Mouse (Mus musculus) ES-E14 (cell line): Measurements from ENCODE around the gene Fhod1. TPM values are rescaled to one million over a fixed set of nuclear protein-coding genes. Genes with fewer than 3 reads are reported as not detected.

Source experiments
- DNase-seq: peaks from one replicate; pipeline ENCODE4 v3.0.0-alpha.2; 2013; ENCODE audit warnings: low read depth, low spot score
- H3K27ac ChIP-seq: 2 replicates; pipeline ENCODE4 v1.5.1; 2012; ENCODE audit warnings: low read depth, mild to moderate bottlenecking, low read length, moderate library complexity, mixed read lengths; ENCODE audit not compliant: poor library complexity, insufficient read depth, severe bottlenecking
- H3K36me3 ChIP-seq: 2 replicates; pipeline ENCODE4 v1.6.1; 2012; ENCODE audit warnings: mild to moderate bottlenecking, low read length, moderate library complexity, mixed read lengths; ENCODE audit not compliant: control insufficient read depth, poor library complexity, insufficient read depth, severe bottlenecking
- H3K4me1 ChIP-seq, 2 experiments: fragments of 150-350 bp in 1 of 2; sonication (generic) in 1 of 2; 2 replicates each; pipeline ENCODE4 v1.6.1; 2012; ENCODE audit warnings: low read length in 2 of 2, mild to moderate bottlenecking in 1 of 2, mixed read lengths in 1 of 2; ENCODE audit not compliant: control insufficient read depth in 2 of 2, insufficient read depth in 2 of 2, poor library complexity in 1 of 2
- H3K4me3 ChIP-seq, 2 experiments: fragments of 150-350 bp in 1 of 2; sonication (generic) in 1 of 2; 2 replicates each; pipeline ENCODE4 v1.5.1; 2012; ENCODE audit warnings: low read length in 2 of 2, low read depth in 1 of 2, mild to moderate bottlenecking in 1 of 2, mixed read lengths in 1 of 2; ENCODE audit not compliant: insufficient read depth in 1 of 2, poor library complexity in 1 of 2, severe bottlenecking in 1 of 2
- H3K9ac ChIP-seq: 2 replicates; pipeline ENCODE4 v1.6.1; 2012; ENCODE audit warnings: low read depth, mild to moderate bottlenecking, low read length, mixed read lengths; ENCODE audit not compliant: poor library complexity, insufficient read depth, severe bottlenecking
- H3K9me3 ChIP-seq: fragments of 150-350 bp; sonication (generic); 2 replicates; pipeline ENCODE4 v1.6.1; 2012; ENCODE audit warnings: low read depth, mild to moderate bottlenecking, low read length; ENCODE audit not compliant: control insufficient read depth, insufficient read depth
- CHD2 ChIP-seq: IDR thresholded peaks from 2 replicates; pipeline ENCODE4 v1.6.1; 2014; ENCODE audit warnings: mild to moderate bottlenecking, low read depth, low read length, inconsistent platforms
- HCFC1 ChIP-seq: IDR thresholded peaks from 2 replicates; pipeline ENCODE4 v1.6.1; 2012; ENCODE audit warnings: low read length, inconsistent platforms, borderline replicate concordance; ENCODE audit not compliant: insufficient read depth
- MAFK ChIP-seq: IDR thresholded peaks from 2 replicates; pipeline ENCODE4 v1.6.1; 2014; ENCODE audit warnings: mild to moderate bottlenecking, low read depth, low read length, inconsistent platforms; ENCODE audit not compliant: insufficient read depth
- ZC3H11A ChIP-seq: IDR thresholded peaks from 2 replicates; pipeline ENCODE4 v1.6.1; 2012; ENCODE audit warnings: low read depth, mild to moderate bottlenecking, inconsistent platforms, low read length, borderline replicate concordance
- ZNF384 ChIP-seq: IDR thresholded peaks from 2 replicates; pipeline ENCODE4 v1.6.1; 2012; ENCODE audit warnings: low read depth, low read length, inconsistent platforms
- in situ Hi-C, 2 experiments: fragments of 600-800 bp; cut with MboI; formaldehyde crosslinking; loops; one replicate each; pipeline ENCODE4 v1.15.1; 2025; ENCODE audit warnings: low sequenced_read_pairs in 2 of 2, inconsistent platforms in 1 of 2; ENCODE audit not compliant: unreplicated experiment in 2 of 2
- total RNA-seq: library from RNA; depleted of rRNA; stranded (reverse); fragments of 300-350 nt; gene quantifications from 2 replicates; pipeline ENCODE4 v1.2.3, GENCODE M21; 2012

The Fhod1 gene
- total RNA-seq, 1 experiment, result 9.1 TPM

- Histone ChIP-seq H3K4me1 (peaks cover 0 to 3% of the 10 kb centered on the region in 2 experiments; a peak in 2 of 4 replicates), H3K4me3 (no peak overlapping the region), H3K9ac (no peak overlapping the region), H3K27ac (no peak overlapping the region), H3K9me3 (no peaks in the 10 kb centered on the region), H3K36me3 (peaks cover 20% of the 10 kb centered on the region; the same call in 1 of the 2 replicates)
- in situ Hi-C loops, result no loop called here
- TF ChIP-seq HCFC1 (no peak), MAFK (no peak)
- no peak for DNase-seq
Observed at GRCm38 (mm10) chr8:105310118-105310517, 37.6 kb downstream of the Fhod1 start.

DNA sequence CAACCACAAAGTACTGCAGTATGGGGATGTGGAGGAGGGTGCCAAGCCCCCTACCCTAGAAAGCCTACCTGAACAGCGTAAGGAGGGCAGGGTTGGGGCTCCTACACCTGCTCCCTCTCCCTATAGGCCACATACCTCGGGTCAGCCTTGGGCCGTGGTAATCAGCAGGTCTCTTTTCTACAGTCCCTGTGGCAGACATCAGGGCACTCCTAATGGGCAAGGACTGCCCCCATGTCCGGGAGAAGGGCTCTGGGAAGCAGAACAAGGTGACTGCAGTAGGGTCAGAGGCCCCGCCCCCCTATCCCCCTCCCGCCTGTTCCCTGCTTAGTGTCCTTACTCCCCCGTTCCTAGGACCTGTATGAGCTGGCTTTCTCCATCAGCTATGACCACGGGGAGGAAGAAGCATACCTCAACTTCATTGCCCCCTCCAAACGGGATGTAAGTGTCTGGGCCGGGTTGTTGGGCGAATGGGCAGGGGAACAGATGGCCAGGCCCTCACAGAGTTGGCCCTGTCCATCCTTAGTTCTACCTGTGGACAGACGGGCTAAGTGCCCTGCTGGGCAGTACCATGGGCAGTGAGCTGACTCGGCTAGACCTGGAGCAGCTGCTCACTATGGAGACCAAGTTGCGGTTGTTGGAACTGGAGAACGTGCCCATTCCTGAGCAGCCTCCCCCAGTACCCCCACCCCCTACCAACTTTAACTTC is 38.5 kb downstream of the Fhod1 start:
- Histone ChIP-seq H3K27ac (no peak overlapping the region), H3K9me3 (no peaks in the 10 kb centered on the region), H3K4me3 (no peak overlapping the region), H3K9ac (no peak overlapping the region), H3K36me3 (peaks cover 26% of the 10 kb centered on the region), H3K4me1 (peaks cover 0 to 10% of the 10 kb centered on the region in 2 experiments; a peak in 2 of 4 replicates)
- in situ Hi-C loops, result no loop called here
- no peak for DNase-seq
- TF ChIP-seq CHD2 (no peak), HCFC1 (no peak), ZNF384 (no peak), ZC3H11A (no peak), MAFK (no peak)

DNA sequence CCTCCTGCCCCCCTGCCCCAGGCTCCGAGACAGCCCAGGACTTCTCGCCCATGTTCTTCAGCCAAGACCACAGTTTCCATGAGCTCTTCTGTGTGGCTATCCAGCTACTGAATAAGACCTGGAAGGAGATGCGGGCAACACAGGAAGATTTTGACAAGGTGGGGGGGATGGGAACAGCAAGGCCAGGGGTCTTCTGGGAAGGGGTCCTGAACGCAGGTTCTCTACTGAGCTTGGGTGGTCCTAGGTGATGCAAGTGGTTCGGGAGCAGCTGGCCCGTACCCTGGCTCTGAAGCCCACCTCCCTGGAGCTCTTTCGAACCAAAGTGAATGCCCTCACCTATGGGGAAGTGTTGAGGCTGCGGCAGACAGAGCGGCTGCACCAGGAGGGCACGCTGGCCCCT is 39.3 kb downstream of the Fhod1 start:
- TF ChIP-seq ZC3H11A, result no peak
- TF ChIP-seq MAFK, result no peak
- no peak for TF ChIP-seq CHD2
- TF ChIP-seq HCFC1, result no peak
- TF ChIP-seq ZNF384, result no peak
- H3K4me3 ChIP-seq, result no peak overlapping the region
- H3K9ac ChIP-seq, result no peak overlapping the region
- no peak overlapping the region for H3K27ac ChIP-seq
- H3K36me3 ChIP-seq, result peaks cover 35% of the 10 kb centered on the region
- H3K4me1 ChIP-seq, result peaks cover 0 to 15% of the 10 kb centered on the region in 2 experiments; a peak in 2 of 4 replicates
- no peaks in the 10 kb centered on the region for H3K9me3 ChIP-seq
- in situ Hi-C loops, result no loop called here
- DNase-seq, result no peak

DNA sequence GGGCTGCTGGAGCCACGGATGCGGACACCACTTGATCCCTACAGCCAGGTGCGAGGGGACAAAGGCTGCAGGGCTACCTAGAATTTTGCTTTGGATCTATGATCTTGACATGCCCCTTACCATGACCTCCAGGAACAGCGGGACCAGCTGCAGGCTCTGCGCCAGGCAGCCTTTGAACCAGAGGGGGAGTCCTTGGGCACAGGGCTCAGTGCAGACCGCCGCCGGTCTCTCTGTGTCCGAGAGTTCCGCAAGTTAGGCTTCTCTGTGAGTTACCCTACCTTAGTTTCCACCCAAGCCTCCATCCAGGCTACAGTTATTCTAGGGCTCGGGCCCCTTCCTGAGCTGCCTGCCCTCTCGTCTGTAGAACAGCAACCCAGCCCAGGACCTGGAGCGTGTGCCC is 40.1 kb downstream of the Fhod1 start:
- Histone ChIP-seq H3K9me3 (no peaks in the 10 kb centered on the region), H3K4me3 (no peak overlapping the region), H3K36me3 (peaks cover 38% of the 10 kb centered on the region), H3K27ac (no peak overlapping the region), H3K9ac (no peak overlapping the region), H3K4me1 (peaks cover 0 to 15% of the 10 kb centered on the region in 2 experiments; a peak in 2 of 4 replicates)
- in situ Hi-C loops, result no loop called here
- DNase-seq, result no peak
- TF ChIP-seq HCFC1 (no peak), CHD2 (no peak), MAFK (no peak), ZNF384 (no peak), ZC3H11A (no peak)
